Mouse (Mus musculus) kidney, adult 8-10 months (tissue): ENCODE results near the gene Agpat2.

Experiments
- DNase-seq, 2 experiments: peaks; one replicate each; pipeline ENCODE4 v3.0.0; 2022

Gene Agpat2

GRCm38 (mm10) chr2:26625419-26625818 is 21.2 kb upstream of the Agpat2 start:
- DNase-seq = no peak

GRCm38 (mm10) chr2:26622984-26623383 is 18.8 kb upstream of the Agpat2 start:
- no peak for DNase-seq

- DNase-seq = no peak
Measured at GRCm38 (mm10) chr2:26621246-26621645, 17.0 kb upstream of the Agpat2 start.

GRCm38 (mm10) chr2:26617928-26618327 is 13.7 kb upstream of the Agpat2 start:
- DNase-seq = no peak

- DNase-seq = no peak
Measured at GRCm38 (mm10) chr2:26617331-26617730, 13.1 kb upstream of the Agpat2 start.

- DNase-seq = no peak
Measured at GRCm38 (mm10) chr2:26615459-26616124, 11.4 kb upstream of the Agpat2 start.

GRCm38 (mm10) chr2:26614903-26615302 is 10.7 kb upstream of the Agpat2 start:
- no peak for DNase-seq

GRCm38 (mm10) chr2:26611896-26612295 is 7.7 kb upstream of the Agpat2 start:
- DNase-seq = no peak

GRCm38 (mm10) chr2:26611054-26611453 is 6.8 kb upstream of the Agpat2 start:
- no peak for DNase-seq

GRCm38 (mm10) chr2:26610526-26610925 is 6.3 kb upstream of the Agpat2 start:
- DNase-seq = no peak

- no peak for DNase-seq
Measured at GRCm38 (mm10) chr2:26609261-26609661, 5.0 kb upstream of the Agpat2 start.

- DNase-seq = no peak
Measured at GRCm38 (mm10) chr2:26608781-26609180, 4.6 kb upstream of the Agpat2 start.

- DNase-seq = no peak
Measured at GRCm38 (mm10) chr2:26607056-26607910, 3.1 kb upstream of the Agpat2 start.

GRCm38 (mm10) chr2:26606579-26606978 is 2.4 kb upstream of the Agpat2 start:
- DNase-seq = no peak

- no peak for DNase-seq
Measured at GRCm38 (mm10) chr2:26605331-26605730, 1.1 kb upstream of the Agpat2 start.

GRCm38 (mm10) chr2:26603159-26603558 is 1.1 kb downstream of the Agpat2 start:
- no peak for DNase-seq

- no peak for DNase-seq
Measured at GRCm38 (mm10) chr2:26602631-26603030, 1.6 kb downstream of the Agpat2 start.

- DNase-seq = no peak
Measured at GRCm38 (mm10) chr2:26601595-26601994, 2.6 kb downstream of the Agpat2 start.

- DNase-seq = no peak
Measured at GRCm38 (mm10) chr2:26600664-26601063, 3.6 kb downstream of the Agpat2 start.

- peak; percentile 55 to 59 for DNase-seq
Measured at GRCm38 (mm10) chr2:26599965-26600364, 4.3 kb downstream of the Agpat2 start.

GRCm38 (mm10) chr2:26598462-26598861 is 5.8 kb downstream of the Agpat2 start:
- no peak for DNase-seq

- DNase-seq = no peak
Measured at GRCm38 (mm10) chr2:26597810-26598209, 6.4 kb downstream of the Agpat2 start.

GRCm38 (mm10) chr2:26596898-26597297 is 7.3 kb downstream of the Agpat2 start:
- no peak for DNase-seq

GRCm38 (mm10) chr2:26595725-26596435 is 8.3 kb downstream of the Agpat2 start:
- no peak for DNase-seq
